Mouse (Mus musculus) heart, embryonic 15.5 days (tissue): ENCODE results near the gene Capzb. TPM values are rescaled to one million over a fixed set of nuclear protein-coding genes. Genes with fewer than 3 reads are reported as not detected.

Experiments used
- ATAC-seq: fragments of 200-750 bp; cut with Nextera tagmentation; replicated peaks from 2 replicates; pipeline ENCODE4 v1.8.0; 2017; ENCODE audit warnings: low read depth, moderate TSS enrichment; ENCODE audit not compliant: insufficient number of reproducible peaks, insufficient read depth, low FRiP score
- H3K27ac ChIP-seq: fragments of 300-500 bp; sonication (generic); 2 replicates; pipeline ENCODE4 v1.5.1; 2015; ENCODE audit warnings: mild to moderate bottlenecking, inconsistent platforms
- H3K27me3 ChIP-seq: fragments of 300-500 bp; sonication (generic); 2 replicates; pipeline ENCODE4 v1.6.1; 2015; ENCODE audit warnings: inconsistent platforms
- H3K36me3 ChIP-seq: fragments of 300-500 bp; sonication (generic); 2 replicates; pipeline ENCODE4 v1.6.1; 2015; ENCODE audit warnings: mild to moderate bottlenecking, inconsistent platforms
- H3K4me1 ChIP-seq: fragments of 300-500 bp; sonication (generic); replicated peaks from 2 replicates; pipeline ENCODE4 v1.6.1; 2015; ENCODE audit warnings: inconsistent platforms
- H3K4me2 ChIP-seq: fragments of 300-500 bp; sonication (generic); 2 replicates; pipeline ENCODE4 v1.6.1; 2015; ENCODE audit warnings: inconsistent platforms, mild to moderate bottlenecking, moderate library complexity
- H3K4me3 ChIP-seq: fragments of 300-500 bp; sonication (generic); 2 replicates; pipeline ENCODE4 v1.5.1; 2015; ENCODE audit warnings: mild to moderate bottlenecking, inconsistent platforms
- H3K9ac ChIP-seq: fragments of 300-500 bp; sonication (generic); 2 replicates; pipeline ENCODE4 v1.6.1; 2015; ENCODE audit warnings: mild to moderate bottlenecking, inconsistent platforms
- H3K9me3 ChIP-seq: fragments of 300-500 bp; sonication (generic); replicated peaks from 2 replicates; pipeline ENCODE4 v1.6.1; 2016; ENCODE audit warnings: inconsistent platforms
- WGBS: fragments of 180-500 bp; shearing (Covaris S2); methylation state at CpG from one replicate; pipeline ENCODE4 v1.1.7; 2015; ENCODE audit warnings: mixed read lengths; 5-methylcytosine and 5-hydroxymethylcytosine counted together
- polyA plus RNA-seq: library from polyadenylated mRNA; unstranded; fragments of >200 nt; fragmentation: Nextera tagmentation; extraction: Ambion mirVana; gene quantifications from 2 replicates; pipeline ENCODE4 v1.2.1, GENCODE M21; 2015

The Capzb gene
- polyA plus RNA-seq, 1 experiment from 2014 or later, result 363 TPM

- no peaks in the 10 kb centered on the region for H3K27me3 ChIP-seq
- no peaks in the 10 kb centered on the region for H3K9me3 ChIP-seq
- H3K36me3 ChIP-seq, result peaks cover 12% of the 10 kb centered on the region
- WGBS, result 81% methylated on average over 9 of the region's 9 CpGs
- H3K4me3 ChIP-seq, result no peak overlapping the region
- no peak overlapping the region for H3K4me2 ChIP-seq
- ATAC-seq, result no peak
- no peak overlapping the region for H3K9ac ChIP-seq
- 0 out of 2 replicates have a peak overlapping the region, but pooled peaks have one; percentile 7 for H3K27ac ChIP-seq
- H3K4me1 ChIP-seq, result peaks cover 43% of the 10 kb centered on the region
Measured at GRCm38 (mm10) chr4:139253206-139253605, 60.5 kb downstream of the Capzb start.

GRCm38 (mm10) chr4:139256146-139256545 is 63.4 kb downstream of the Capzb start:
- WGBS, result 72% methylated on average over 4 of the region's 4 CpGs
- H3K4me3 ChIP-seq, result no peak overlapping the region
- H3K4me2 ChIP-seq, result no peak overlapping the region
- no peak overlapping the region for H3K9ac ChIP-seq
- H3K9me3 ChIP-seq, result no peaks in the 10 kb centered on the region
- no peak for ATAC-seq
- no peak overlapping the region for H3K27ac ChIP-seq
- H3K27me3 ChIP-seq, result no peaks in the 10 kb centered on the region
- H3K36me3 ChIP-seq, result peaks cover 30% of the 10 kb centered on the region
- peaks cover 14% of the 10 kb centered on the region for H3K4me1 ChIP-seq

- H3K9me3 ChIP-seq, result no peaks in the 10 kb centered on the region
- H3K27me3 ChIP-seq, result no peaks in the 10 kb centered on the region
- H3K4me3 ChIP-seq, result no peak overlapping the region
- no peak overlapping the region for H3K4me2 ChIP-seq
- H3K9ac ChIP-seq, result no peak overlapping the region
- peaks cover 34% of the 10 kb centered on the region for H3K36me3 ChIP-seq
- no peak for ATAC-seq
- no peak overlapping the region for H3K27ac ChIP-seq
- peaks cover 8% of the 10 kb centered on the region for H3K4me1 ChIP-seq
- WGBS, result 85% methylated on average over 8 of the region's 8 CpGs
Measured at GRCm38 (mm10) chr4:139256708-139257107, 64.0 kb downstream of the Capzb start.

GRCm38 (mm10) chr4:139258621-139259301 is 66.1 kb downstream of the Capzb start:
- Histone ChIP-seq H3K36me3 (peaks cover 54% of the 10 kb centered on the region), H3K9me3 (no peaks in the 10 kb centered on the region), H3K4me3 (no peak overlapping the region), H3K9ac (no peak overlapping the region), H3K4me1 (no peaks in the 10 kb centered on the region; the same call in 1 of the 2 replicates), H3K27ac (peak overlapping the region; percentile 18; the same call in 1 of the 2 replicates), H3K27me3 (no peaks in the 10 kb centered on the region), H3K4me2 (no peak overlapping the region)
- WGBS, result 62% methylated on average over 6 of the region's 6 CpGs
- ATAC-seq, result no peak

- Histone ChIP-seq H3K4me3 (no peak overlapping the region), H3K4me2 (no peak overlapping the region), H3K9me3 (no peaks in the 10 kb centered on the region), H3K27ac (peak overlapping the region; percentile 18; the same call in 1 of the 2 replicates), H3K4me1 (no peaks in the 10 kb centered on the region; the same call in 1 of the 2 replicates), H3K9ac (no peak overlapping the region), H3K36me3 (peaks cover 60% of the 10 kb centered on the region), H3K27me3 (no peaks in the 10 kb centered on the region)
- 78% methylated on average over 11 of the region's 11 CpGs for WGBS
- ATAC-seq, result no peak
Measured at GRCm38 (mm10) chr4:139259302-139259871, 66.7 kb downstream of the Capzb start.

- Histone ChIP-seq H3K4me1 (peaks cover 9% of the 10 kb centered on the region), H3K9ac (no peak overlapping the region), H3K4me2 (no peak overlapping the region), H3K4me3 (no peak overlapping the region), H3K27ac (no peak overlapping the region), H3K27me3 (no peaks in the 10 kb centered on the region), H3K36me3 (peaks cover 57% of the 10 kb centered on the region), H3K9me3 (no peaks in the 10 kb centered on the region)
- WGBS, result 88% methylated on average over 6 of the region's 6 CpGs
- ATAC-seq, result no peak
Measured at GRCm38 (mm10) chr4:139262981-139263380, 70.3 kb downstream of the Capzb start.

- H3K9ac ChIP-seq, result no peak overlapping the region
- 0 out of 2 replicates have a peak, but pooled peaks have one; percentile 48 for ATAC-seq
- H3K27me3 ChIP-seq, result no peaks in the 10 kb centered on the region
- H3K4me3 ChIP-seq, result no peak overlapping the region
- WGBS, result 74% methylated on average over 13 of the region's 13 CpGs
- no peak overlapping the region for H3K4me2 ChIP-seq
- no peak overlapping the region for H3K27ac ChIP-seq
- H3K4me1 ChIP-seq, result peaks cover 11% of the 10 kb centered on the region
- H3K36me3 ChIP-seq, result peaks cover 40% of the 10 kb centered on the region
- H3K9me3 ChIP-seq, result no peaks in the 10 kb centered on the region
Measured at GRCm38 (mm10) chr4:139265783-139266499, 73.2 kb downstream of the Capzb start.

- no peak for ATAC-seq
- no peak overlapping the region for H3K4me2 ChIP-seq
- peaks cover 14% of the 10 kb centered on the region for H3K4me1 ChIP-seq
- H3K4me3 ChIP-seq, result no peak overlapping the region
- no peak overlapping the region for H3K27ac ChIP-seq
- no peak overlapping the region for H3K9ac ChIP-seq
- H3K27me3 ChIP-seq, result no peaks in the 10 kb centered on the region
- WGBS, result 84% methylated on average over 7 of the region's 7 CpGs
- H3K9me3 ChIP-seq, result no peaks in the 10 kb centered on the region
- peaks cover 35% of the 10 kb centered on the region for H3K36me3 ChIP-seq
Measured at GRCm38 (mm10) chr4:139266500-139266865, 73.8 kb downstream of the Capzb start.

- H3K36me3 ChIP-seq, result peaks cover 28% of the 10 kb centered on the region
- H3K4me2 ChIP-seq, result no peak overlapping the region
- 69% methylated on average over 3 of the region's 3 CpGs for WGBS
Measured at GRCm38 (mm10) chr4:139267335-139267734, 74.6 kb downstream of the Capzb start.

GRCm38 (mm10) chr4:139268242-139268641 is 75.5 kb downstream of the Capzb start:
- no peaks in the 10 kb centered on the region for H3K27me3 ChIP-seq
- peaks cover 20% of the 10 kb centered on the region for H3K4me1 ChIP-seq
- WGBS, result 83% methylated on average over 1 of the region's 1 CpGs
- no peak for ATAC-seq
- H3K4me3 ChIP-seq, result no peak overlapping the region
- H3K36me3 ChIP-seq, result peaks cover 19% of the 10 kb centered on the region
- H3K27ac ChIP-seq, result no peak overlapping the region
- no peaks in the 10 kb centered on the region for H3K9me3 ChIP-seq
- H3K9ac ChIP-seq, result no peak overlapping the region
- H3K4me2 ChIP-seq, result no peak overlapping the region

More at GRCm38 (mm10) chr4:139267335-139267734, 74.6 kb downstream of the Capzb start:
- Histone ChIP-seq H3K4me1 (peaks cover 20% of the 10 kb centered on the region), H3K9ac (no peak overlapping the region), H3K9me3 (no peaks in the 10 kb centered on the region), H3K4me3 (no peak overlapping the region), H3K27me3 (no peaks in the 10 kb centered on the region), H3K27ac (no peak overlapping the region)
- ATAC-seq, result no peak

GRCm38 (mm10) chr4:139270168-139270567 is 77.5 kb downstream of the Capzb start:
- Histone ChIP-seq H3K9ac (no peak overlapping the region), H3K27ac (no peak overlapping the region), H3K36me3 (peaks cover 8% of the 10 kb centered on the region; the same call in 1 of the 2 replicates), H3K27me3 (no peaks in the 10 kb centered on the region), H3K4me1 (peaks cover 20% of the 10 kb centered on the region), H3K4me3 (no peak overlapping the region), H3K4me2 (no peak overlapping the region), H3K9me3 (no peaks in the 10 kb centered on the region)
- no peak for ATAC-seq
- 94% methylated on average over 3 of the region's 3 CpGs for WGBS
